Mouse (Mus musculus) CH12.LX (cell line): Measurements from ENCODE around the gene Rbp1. TPM values are rescaled to one million over a fixed set of nuclear protein-coding genes. Genes with fewer than 3 reads are reported as not detected.

Source experiments
- DNase-seq: peaks from one replicate; pipeline ENCODE4 v3.0.0-alpha.2; 2013; ENCODE audit errors: extremely low read depth
- H3K27ac ChIP-seq: 2 replicates; pipeline ENCODE4 v1.5.1; 2012; ENCODE audit warnings: low read depth, mild to moderate bottlenecking, control low read depth, moderate library complexity; ENCODE audit not compliant: insufficient read depth
- H3K27me3 ChIP-seq: replicated peaks from 2 replicates; pipeline ENCODE3; 2012; ENCODE audit warnings: inconsistent platforms
- H3K36me3 ChIP-seq, 2 experiments: replicated peaks in 1 of 2; 2 replicates each; pipeline versions ENCODE3 to v1.6.1; 2012; ENCODE audit warnings: inconsistent platforms in 1 of 2, low read length in 1 of 2, mild to moderate bottlenecking in 1 of 2, mixed read lengths in 1 of 2, moderate library complexity in 1 of 2; ENCODE audit not compliant: control insufficient read depth in 1 of 2, insufficient read depth in 1 of 2
- H3K4me1 ChIP-seq, 2 experiments: 2 replicates each; pipeline ENCODE4 v1.6.1; 2012; ENCODE audit warnings: inconsistent platforms in 1 of 2, moderate library complexity in 1 of 2; ENCODE audit not compliant: insufficient read depth in 2 of 2, control insufficient read depth in 1 of 2
- H3K4me2 ChIP-seq: 2 replicates; pipeline ENCODE4 v1.6.1; 2012; ENCODE audit warnings: low read depth, mild to moderate bottlenecking, control low read depth; ENCODE audit not compliant: poor library complexity, insufficient read depth, severe bottlenecking
- H3K4me3 ChIP-seq, 3 experiments: fragments of 150-350 bp in 1 of 3; sonication (generic) in 1 of 3; replicated peaks in 1 of 3; 2 replicates each; pipeline versions ENCODE3 to v1.5.1; 2011 to 2012; ENCODE audit warnings: low read depth in 2 of 3, low read length in 2 of 3, mild to moderate bottlenecking in 2 of 3, moderate library complexity in 2 of 3, control low read depth in 1 of 3, improper control_type of control experiment in 1 of 3, inconsistent platforms in 1 of 3, mixed read lengths in 1 of 3; ENCODE audit not compliant: poor library complexity in 1 of 3
- H3K79me2 ChIP-seq: replicated peaks from 2 replicates; pipeline ENCODE4 v1.6.1; 2012; ENCODE audit warnings: mild to moderate bottlenecking, moderate library complexity; ENCODE audit not compliant: control insufficient read depth, poor library complexity, insufficient read depth, severe bottlenecking; ENCODE audit errors: extremely low read depth
- H3K9ac ChIP-seq: 2 replicates; pipeline ENCODE4 v1.6.1; 2012; ENCODE audit warnings: low read depth, mild to moderate bottlenecking, control low read depth, moderate library complexity; ENCODE audit not compliant: insufficient read depth
- H3K9me3 ChIP-seq: replicated peaks from 2 replicates; pipeline ENCODE3; 2012; ENCODE audit warnings: low read length, inconsistent platforms, mixed read lengths
- ELF1 ChIP-seq: IDR thresholded peaks from 2 replicates; pipeline ENCODE4 v1.6.1; 2014; ENCODE audit warnings: low read depth, mild to moderate bottlenecking, inconsistent platforms, low read length, improper control_type of control experiment
- ETS1 ChIP-seq: conservative IDR thresholded peaks from 2 replicates; pipeline ENCODE4 v1.6.1; 2012; ENCODE audit warnings: low read depth, mild to moderate bottlenecking, inconsistent platforms, low read length, improper control_type of control experiment, moderate library complexity
- IRF4 ChIP-seq: IDR thresholded peaks from 2 replicates; pipeline ENCODE4 v1.6.1; 2014; ENCODE audit warnings: low read depth, mild to moderate bottlenecking, inconsistent platforms, low read length, improper control_type of control experiment
- JUND ChIP-seq: conservative IDR thresholded peaks from 2 replicates; pipeline ENCODE4 v1.6.1; 2011; ENCODE audit warnings: low read depth, low read length, improper control_type of control experiment
- KAT2A ChIP-seq: IDR thresholded peaks from 2 replicates; pipeline ENCODE4 v1.6.1; 2012; ENCODE audit warnings: low read length, improper control_type of control experiment, inconsistent platforms; ENCODE audit not compliant: insufficient replicate concordance
- MAX ChIP-seq: IDR thresholded peaks from 2 replicates; pipeline ENCODE4 v1.6.1; 2011; ENCODE audit warnings: low read length, improper control_type of control experiment
- MYC ChIP-seq: IDR thresholded peaks from 2 replicates; pipeline ENCODE4 v1.6.1; 2011; ENCODE audit warnings: low read depth, mild to moderate bottlenecking, improper control_type of control experiment, low read length
- SMC3 ChIP-seq: IDR thresholded peaks from 2 replicates; pipeline ENCODE4 v1.6.1; 2011; ENCODE audit warnings: low read depth, low read length, improper control_type of control experiment
- USF1 ChIP-seq: IDR thresholded peaks from 2 replicates; pipeline ENCODE4 v1.6.1; 2014; ENCODE audit warnings: low read depth, mild to moderate bottlenecking, inconsistent platforms, low read length, improper control_type of control experiment
- ZKSCAN1 ChIP-seq: IDR thresholded peaks from 2 replicates; pipeline ENCODE4 v1.6.1; 2012; ENCODE audit warnings: low read depth, inconsistent platforms, low read length, improper control_type of control experiment, borderline replicate concordance
- dilution Hi-C: fragments of 300-500 bp; cut with MboI; formaldehyde crosslinking; loops from 2 replicates; pipeline ENCODE4 v1.14.3; 2020; ENCODE audit warnings: low sequenced_read_pairs; ENCODE audit not compliant: extremely low pct_unique_long_range_greater_than_20kb, extremely low pct_ligation_motif_present
- in situ Hi-C: fragments of 300-500 bp; cut with MboI; formaldehyde crosslinking; loops from 3 replicates; pipeline ENCODE4 v1.14.3; 2019; ENCODE audit warnings: low sequenced_read_pairs, low pct_ligation_motif_present, low pct_unique_long_range_greater_than_20kb, mixed read lengths
- polyA plus RNA-seq: library from polyadenylated mRNA; unstranded; fragments of >175 nt; gene quantifications from 2 replicates; pipeline ENCODE4 v1.2.1, GENCODE M21; 2012; ENCODE audit warnings: low read depth; ENCODE audit not compliant: insufficient read length
- total RNA-seq, 2 experiments: library from RNA; depleted of rRNA; stranded (reverse); fragments of 300-350 nt in 1 of 2; fragments of >200 nt in 1 of 2; gene quantifications; 2 replicates each; pipeline ENCODE4 v1.2.3; 2012 to 2014

Gene Rbp1
- total and polyA plus RNA-seq, 3 experiments, result 0.04 TPM; not detected in 2

- TF ChIP-seq SMC3 (no peak), USF1 (no peak), JUND (no peak), IRF4 (no peak)
- Histone ChIP-seq H3K79me2 (no peaks in the 10 kb centered on the region), H3K36me3 (no peaks in the 10 kb centered on the region), H3K4me2 (no peak overlapping the region), H3K4me3 (no peak overlapping the region), H3K9me3 (no peaks in the 10 kb centered on the region), H3K4me1 (peaks cover 0 to 10% of the 10 kb centered on the region in 2 experiments; a peak in 1 of 4 replicates), H3K27ac (no peak overlapping the region), H3K27me3 (no peaks in the 10 kb centered on the region), H3K9ac (no peak overlapping the region)
- no peak for DNase-seq
- in situ Hi-C loops, result no loop called here
- dilution Hi-C loops, result no loop called here
These were observed 62.3 kb downstream of the Rbp1 start for GRCm38 (mm10) chr9:98485020-98485419.

- peaks cover 0 to 13% of the 10 kb centered on the region in 2 experiments; a peak in 1 of 4 replicates for H3K4me1 ChIP-seq
- dilution Hi-C loops, result no loop called here
- TF ChIP-seq ZKSCAN1 (no peak), MAX (no peak), ETS1 (no peak), MYC (no peak), ELF1 (no peak)
These were observed 63.1 kb downstream of the Rbp1 start, which contains the start of gene Rbp2 for GRCm38 (mm10) chr9:98485815-98486214. Gene Rbp2 (plus strand): TSS chr9:98486115.

GRCm38 (mm10) chr9:98487273-98487672 lies 64.5 kb downstream of the Rbp1 start:
- no peaks in the 10 kb centered on the region for H3K27me3 ChIP-seq
- no peak overlapping the region for H3K4me2 ChIP-seq
- no peak for DNase-seq
- TF ChIP-seq ELF1, result no peak
- no peak for TF ChIP-seq SMC3
- no peak for TF ChIP-seq KAT2A
- no peaks in the 10 kb centered on the region for H3K36me3 ChIP-seq
- H3K4me3 ChIP-seq, result no peak overlapping the region
- no peak overlapping the region for H3K9ac ChIP-seq
- no peaks in the 10 kb centered on the region for H3K79me2 ChIP-seq
- in situ Hi-C loops (no loop called here), dilution Hi-C loops (no loop called here)
- H3K4me1 ChIP-seq, result peaks cover 0 to 24% of the 10 kb centered on the region in 2 experiments; a peak in 2 of 4 replicates
- H3K9me3 ChIP-seq, result no peaks in the 10 kb centered on the region
- H3K27ac ChIP-seq, result no peak overlapping the region

More at GRCm38 (mm10) chr9:98485815-98486214, 63.1 kb downstream of the Rbp1 start, which contains the start of gene Rbp2:
- in situ Hi-C loops, result no loop called here
- H3K4me3 ChIP-seq, result no peak within 1 kb of the TSS
- no peaks in the 10 kb centered on the region for H3K9me3 ChIP-seq
- H3K79me2 ChIP-seq, result no peaks in the 10 kb centered on the region
- H3K36me3 ChIP-seq, result no peaks in the 10 kb centered on the region
- no peak within 1 kb of the TSS for H3K4me2 ChIP-seq
- no peak within 1 kb of the TSS for H3K9ac ChIP-seq
- no peak within 1 kb of the TSS for H3K27ac ChIP-seq
- no peak for DNase-seq
- no peaks in the 10 kb centered on the region for H3K27me3 ChIP-seq
